Mouse (Mus musculus) small intestine, adult 2 months (tissue): ENCODE measurements around the gene Cgnl1. TPM values are rescaled to one million over a fixed set of nuclear protein-coding genes. Genes with fewer than 3 reads are reported as not detected.

Source experiments
- H3K27ac ChIP-seq: fragments of 200-500 bp; 2 replicates; pipeline ENCODE4 v1.5.1; 2012; ENCODE audit warnings: low read depth, low read length, control low read depth, inconsistent platforms; ENCODE audit not compliant: insufficient read depth
- H3K27me3 ChIP-seq: fragments of 200-500 bp; 2 replicates; pipeline ENCODE4 v1.6.1; 2012; ENCODE audit warnings: mild to moderate bottlenecking, moderate library complexity, low read length, inconsistent platforms; ENCODE audit not compliant: control insufficient read depth, insufficient read depth
- H3K36me3 ChIP-seq: fragments of 200-500 bp; 2 replicates; pipeline ENCODE4 v1.6.1; 2012; ENCODE audit warnings: mild to moderate bottlenecking, low read length, control low read depth, inconsistent platforms; ENCODE audit not compliant: control insufficient read depth, insufficient read depth
- H3K4me1 ChIP-seq: fragments of 200-500 bp; 2 replicates; pipeline ENCODE4 v1.6.1; 2012; ENCODE audit warnings: low read length, inconsistent platforms, mixed read lengths; ENCODE audit not compliant: control insufficient read depth, insufficient read depth, insufficient read length
- H3K4me3 ChIP-seq: fragments of 200-500 bp; 2 replicates; pipeline ENCODE4 v1.5.1; 2012; ENCODE audit warnings: low read depth, mild to moderate bottlenecking, control low read depth, inconsistent platforms, low read length, moderate library complexity
- CTCF ChIP-seq: fragments of 200-500 bp; IDR thresholded peaks from 2 replicates; pipeline ENCODE4 v1.5.1; 2012; ENCODE audit warnings: low read depth, mild to moderate bottlenecking, control low read depth, inconsistent platforms, low read length, moderate library complexity, mixed read lengths; ENCODE audit not compliant: insufficient replicate concordance, insufficient read length; ENCODE audit errors: extremely low read depth
- POLR2A ChIP-seq: fragments of 200-500 bp; IDR thresholded peaks from 2 replicates; pipeline ENCODE4 v1.6.1; 2012; ENCODE audit warnings: low read depth, mild to moderate bottlenecking, control low read depth, inconsistent platforms, low read length, moderate library complexity
- WGBS: fragments of 180-500 bp; shearing (Covaris S2); methylation state at CpG from one replicate; pipeline ENCODE4 v1.1.7; 2018; 5-methylcytosine and 5-hydroxymethylcytosine counted together
- polyA plus RNA-seq: library from polyadenylated mRNA; depleted of rRNA; stranded (reverse); fragments of >200 nt; gene quantifications from 2 replicates; pipeline ENCODE4 v1.2.3, GENCODE M21; 2012

Gene Cgnl1
- polyA plus RNA-seq, 1 experiment: 1.0 TPM

DNA sequence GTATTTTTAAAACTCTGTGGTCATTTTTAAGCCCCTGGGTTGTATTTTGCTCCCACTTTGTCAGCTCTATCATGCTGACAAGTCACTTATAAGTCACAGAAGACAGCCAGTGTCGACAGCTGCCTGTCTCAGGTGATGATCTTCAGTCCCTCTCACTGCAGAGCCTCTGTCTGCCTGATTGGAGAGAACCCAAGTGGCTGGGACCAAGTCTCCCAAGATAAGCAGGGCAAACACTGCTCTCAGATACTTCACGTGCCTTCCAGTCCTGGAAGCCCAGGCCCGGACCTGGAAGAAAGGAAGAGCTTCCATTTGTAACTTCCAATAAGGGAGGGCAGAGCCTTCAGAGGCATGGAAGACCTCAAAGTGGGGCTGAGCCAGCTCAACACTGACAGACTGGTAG lies 49.0 kb downstream of the Cgnl1 start:
- TF ChIP-seq POLR2A (no peak), CTCF (no peak)
- Histone ChIP-seq H3K4me3 (no peak overlapping the region), H3K36me3 (no peaks in the 10 kb centered on the region), H3K27me3 (no peaks in the 10 kb centered on the region), H3K27ac (no peak overlapping the region), H3K4me1 (no peaks in the 10 kb centered on the region)
- 39% methylated on average over 3 of the region's 3 CpGs for WGBS

DNA sequence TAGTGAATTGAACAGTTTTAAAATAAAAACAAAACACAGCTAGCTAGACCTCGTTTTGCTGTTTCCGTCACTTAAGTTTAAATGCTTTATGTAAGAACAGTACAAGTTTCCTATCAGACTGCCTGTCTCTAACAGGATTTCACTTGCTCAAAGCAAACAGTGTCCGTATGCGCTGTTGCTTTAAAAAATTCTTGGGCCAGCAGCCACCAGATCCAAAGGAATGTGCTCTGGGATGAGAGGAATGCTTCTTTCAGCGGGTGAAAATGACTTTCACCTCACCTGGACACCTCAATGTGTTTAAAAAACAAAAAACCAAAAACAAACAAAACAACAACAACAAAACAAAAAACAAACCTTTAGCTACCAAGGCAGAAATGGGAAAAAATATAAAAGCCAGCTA lies 54.4 kb downstream of the Cgnl1 start:
- no peaks in the 10 kb centered on the region; the same call in 1 of the 2 replicates for H3K36me3 ChIP-seq
- H3K4me1 ChIP-seq: no peaks in the 10 kb centered on the region
- H3K4me3 ChIP-seq: no peak overlapping the region
- no peaks in the 10 kb centered on the region for H3K27me3 ChIP-seq
- 76% methylated on average over 5 of the region's 5 CpGs for WGBS
- no peak for TF ChIP-seq CTCF
- TF ChIP-seq POLR2A: no peak
- H3K27ac ChIP-seq: no peak overlapping the region

DNA sequence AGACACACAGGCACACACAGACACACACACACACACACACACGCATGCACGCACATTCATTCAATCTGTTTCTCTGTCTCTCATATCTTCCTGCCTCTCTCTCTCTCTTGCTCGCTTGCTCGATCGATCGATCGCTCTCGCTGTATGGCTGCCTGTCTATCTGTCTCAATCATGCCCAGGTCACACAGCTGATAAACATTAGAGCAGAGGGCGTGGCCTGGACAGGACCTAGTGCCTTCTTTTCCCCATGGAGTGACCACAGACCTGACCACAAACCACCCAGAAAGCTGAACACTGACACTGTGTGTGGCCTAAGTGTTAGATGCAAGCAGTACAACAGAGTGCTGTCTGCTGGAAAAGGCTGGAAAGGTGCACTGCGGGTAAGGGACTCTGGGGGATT lies 60.6 kb downstream of the Cgnl1 start:
- Histone ChIP-seq H3K27me3 (no peaks in the 10 kb centered on the region), H3K4me1 (peaks cover 6% of the 10 kb centered on the region; the same call in 1 of the 2 replicates), H3K36me3 (no peaks in the 10 kb centered on the region; the same call in 1 of the 2 replicates), H3K27ac (no peak overlapping the region), H3K4me3 (no peak overlapping the region)
- TF ChIP-seq CTCF (no peak), POLR2A (no peak)
- 71% methylated on average over 10 of the region's 10 CpGs for WGBS

DNA sequence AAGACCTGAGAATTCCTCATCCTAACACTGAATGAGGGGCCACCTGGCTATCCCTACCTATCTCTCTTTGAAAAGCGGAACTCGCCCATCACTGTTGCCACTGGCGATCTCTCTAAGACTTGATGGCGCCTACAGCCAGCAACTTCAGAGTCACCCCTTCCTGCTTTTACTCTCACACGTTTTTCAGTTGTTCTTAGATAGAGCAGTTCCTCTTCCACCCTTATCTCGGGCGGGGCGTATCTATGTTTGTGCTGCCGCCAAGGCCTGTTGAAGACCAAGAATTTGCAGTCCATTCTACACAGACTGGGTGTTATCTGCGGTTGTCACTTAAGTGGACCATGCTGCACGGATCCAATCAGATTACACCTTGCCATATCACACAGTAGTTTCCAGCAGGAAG lies 62.2 kb downstream of the Cgnl1 start:
- 27% methylated on average over 11 of the region's 11 CpGs for WGBS
- Histone ChIP-seq H3K4me3 (no peak overlapping the region), H3K4me1 (peaks cover 6% of the 10 kb centered on the region; the same call in 1 of the 2 replicates), H3K27me3 (no peaks in the 10 kb centered on the region), H3K36me3 (no peaks in the 10 kb centered on the region; the same call in 1 of the 2 replicates), H3K27ac (no peak overlapping the region)
- TF ChIP-seq POLR2A (no peak), CTCF (no peak)

DNA sequence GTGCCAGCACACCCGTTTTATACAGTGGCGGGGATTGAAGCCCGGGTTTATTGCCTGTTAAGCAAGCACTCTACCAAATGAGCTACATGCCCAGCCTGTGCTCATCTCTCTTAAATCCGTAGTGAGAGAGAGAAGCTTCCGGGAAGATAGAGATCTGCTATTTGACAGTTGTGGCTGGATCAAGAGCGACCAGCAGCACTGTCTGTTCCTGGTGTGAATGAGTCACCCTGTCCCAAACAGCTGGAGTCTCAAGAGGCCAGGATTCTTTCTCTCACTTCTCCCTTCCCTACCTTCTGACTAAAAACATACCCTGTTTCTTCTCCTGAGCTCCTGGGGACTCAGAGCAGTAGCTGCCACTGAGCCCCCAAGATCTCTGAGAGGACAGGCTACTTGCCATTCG lies 63.4 kb downstream of the Cgnl1 start:
- peaks cover 6% of the 10 kb centered on the region; the same call in 1 of the 2 replicates for H3K4me1 ChIP-seq
- 82% methylated on average over 7 of the region's 7 CpGs for WGBS
- TF ChIP-seq POLR2A (no peak), CTCF (no peak)

DNA sequence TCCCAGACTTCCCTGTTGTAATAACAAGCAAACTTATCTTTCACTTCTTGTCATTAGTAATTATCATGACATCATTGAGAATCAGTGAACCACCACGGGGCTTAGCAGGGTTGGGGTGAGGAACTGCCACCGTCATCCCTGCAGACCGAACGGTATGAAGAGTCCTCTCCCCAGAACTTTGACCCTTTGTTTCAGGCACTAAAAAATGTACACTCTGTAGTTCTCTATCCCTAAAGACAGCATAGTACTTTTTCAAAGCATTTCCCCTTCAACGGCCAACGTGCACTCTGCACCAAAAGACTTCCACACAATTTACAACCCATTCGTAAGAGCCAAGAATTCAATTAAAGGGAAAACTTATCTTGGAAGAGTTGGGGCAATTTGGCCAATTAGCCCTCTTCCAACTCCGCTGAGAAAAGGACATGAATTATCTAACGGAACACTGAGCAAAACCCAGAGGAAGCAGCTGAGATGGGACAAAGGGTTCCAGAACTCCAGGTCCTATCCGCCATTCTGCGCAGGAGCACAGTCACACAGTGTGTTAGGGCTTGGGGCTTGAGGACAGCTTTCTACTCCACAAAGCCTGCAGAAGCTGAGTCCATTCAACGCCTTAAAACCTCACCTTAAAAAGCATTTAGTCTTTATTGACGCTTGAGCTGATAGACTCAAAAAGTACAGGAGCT lies 66.9 kb downstream of the Cgnl1 start:
- 50% methylated on average over 13 of the region's 13 CpGs for WGBS
- Histone ChIP-seq H3K27me3 (no peaks in the 10 kb centered on the region), H3K36me3 (no peaks in the 10 kb centered on the region), H3K27ac (no peak overlapping the region), H3K4me1 (peaks cover 6% of the 10 kb centered on the region; the same call in 1 of the 2 replicates), H3K4me3 (no peak overlapping the region)
- TF ChIP-seq CTCF (no peak), POLR2A (no peak)

More for the DNA sequence above, 63.4 kb downstream of the Cgnl1 start:
- Histone ChIP-seq H3K27ac (no peak overlapping the region), H3K36me3 (no peaks in the 10 kb centered on the region), H3K4me3 (no peak overlapping the region), H3K27me3 (no peaks in the 10 kb centered on the region)

DNA sequence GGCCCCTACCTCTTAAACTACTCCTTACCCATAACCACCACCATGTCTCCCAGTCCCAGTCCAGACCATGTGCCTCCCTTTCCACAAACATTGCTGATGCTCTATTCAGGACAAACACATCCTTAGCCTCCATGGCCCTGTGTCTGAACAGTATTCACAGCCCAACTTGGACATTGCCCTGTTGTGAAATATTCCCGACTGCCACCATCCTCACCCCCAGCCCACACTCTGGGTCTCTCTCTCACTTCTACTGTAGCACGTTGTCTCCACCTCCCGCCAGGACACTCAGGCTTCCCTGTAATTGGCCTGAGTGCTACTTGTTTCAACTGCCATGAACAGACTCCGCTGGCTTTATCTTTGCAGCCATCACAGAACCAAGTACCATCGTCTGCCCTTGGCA lies 72.3 kb downstream of the Cgnl1 start:
- no peak overlapping the region for H3K27ac ChIP-seq
- no peaks in the 10 kb centered on the region; the same call in 1 of the 2 replicates for H3K4me1 ChIP-seq
- H3K27me3 ChIP-seq: no peaks in the 10 kb centered on the region
- no peak for TF ChIP-seq CTCF
- no peak for TF ChIP-seq POLR2A
- H3K4me3 ChIP-seq: no peak overlapping the region
- 92% methylated on average over 5 of the region's 5 CpGs for WGBS
- H3K36me3 ChIP-seq: no peaks in the 10 kb centered on the region
